Mouse (Mus musculus) effector memory CD4-positive, alpha-beta T cell, adult 5 months (primary cell): ENCODE results near the gene Bnip1. TPM values are rescaled to one million over a fixed set of nuclear protein-coding genes. Genes with fewer than 3 reads are reported as not detected.

Experiments
- polyA plus RNA-seq: library from polyadenylated mRNA; unstranded; fragments of 100-300 nt; shearing (Covaris generic); gene quantifications from one replicate; pipeline ENCODE4 v1.2.1, GENCODE M21; 2017

Gene Bnip1
- 20.2 TPM for polyA plus RNA-seq

GRCm38 (mm10) chr17:26780750-26781571, at the start of gene Bnip1:
Gene Bnip1 (plus strand): TSS chr17:26781066.

Other genes with a start within 250 kb of the Bnip1 start
- gene Ergic1, start 219.6 kb upstream of the Bnip1 start, polyA plus RNA-seq: 36.1 TPM
- 998 TPM for gene Dusp1, start 218.9 kb upstream of the Bnip1 start, polyA plus RNA-seq
- 282 TPM for gene Atp6v0e, start 117.8 kb upstream of the Bnip1 start, polyA plus RNA-seq
- gene Crebrf, start 65.4 kb upstream of the Bnip1 start, polyA plus RNA-seq: 155 TPM
- not detected for gene Nkx2-5, start 63.9 kb downstream of the Bnip1 start, polyA plus RNA-seq
- gene Kifc5b, start 136.0 kb downstream of the Bnip1 start, polyA plus RNA-seq: 0.55 TPM
- gene Phf1, start 152.0 kb downstream of the Bnip1 start, polyA plus RNA-seq: 148 TPM
- gene Cuta, start 158.5 kb downstream of the Bnip1 start, polyA plus RNA-seq: 92.7 TPM
- not detected for gene Syngap1, start 160.2 kb downstream of the Bnip1 start, polyA plus RNA-seq
- gene Zbtb9, start 192.1 kb downstream of the Bnip1 start, polyA plus RNA-seq: 19.5 TPM
- gene Bak1, start 247.9 kb downstream of the Bnip1 start, polyA plus RNA-seq: 0.64 TPM